Mouse (Mus musculus) embryonic fibroblast, embryonic 13.5 days (primary cell): ENCODE data around the gene Tbcel.

Source experiments
- CTCF ChIP-seq: IDR thresholded peaks from 2 replicates; pipeline ENCODE4 v1.5.1; 2011; ENCODE audit warnings: mild to moderate bottlenecking, control low read depth, low read length, moderate library complexity, borderline replicate concordance; ENCODE audit not compliant: insufficient read depth
- POLR2A ChIP-seq: IDR thresholded peaks from 2 replicates; pipeline ENCODE4 v1.6.1; 2011; ENCODE audit warnings: low read depth, mild to moderate bottlenecking, control low read depth, low read length, moderate library complexity

DNA sequence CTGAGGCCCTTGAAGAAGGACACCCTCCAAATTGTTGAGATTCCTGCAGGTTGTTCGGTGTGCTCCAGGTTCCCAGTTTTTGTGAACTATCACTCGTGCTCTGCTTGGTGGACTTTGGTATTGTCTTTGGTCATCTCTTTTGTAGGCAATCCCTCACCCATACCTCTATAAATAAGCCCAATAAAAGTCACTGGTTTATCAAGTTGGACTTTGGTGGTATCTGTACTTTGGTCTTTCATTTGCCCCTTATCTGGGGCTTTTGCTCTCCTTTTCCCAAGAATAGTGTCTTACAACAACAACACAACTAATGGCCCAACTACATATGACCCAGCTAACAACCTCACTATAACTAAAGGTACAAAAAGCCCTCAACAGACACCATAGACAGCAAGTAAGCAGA is 66.4 kb downstream of the Tbcel start:
- TF ChIP-seq CTCF = no peak
- TF ChIP-seq POLR2A = no peak
